Mouse (Mus musculus) intestine, postnatal 0 days (tissue): ENCODE data around the gene Ptrh1. TPM values are rescaled to one million over a fixed set of nuclear protein-coding genes. Genes with fewer than 3 reads are reported as not detected.
A peak's percentile ranks its signal among the peaks of the same experiment; 100 is the strongest.

Source experiments
- ATAC-seq: fragments of 200-750 bp; cut with Nextera tagmentation; 2 replicates; pipeline ENCODE4 v1.8.0; 2017; ENCODE audit warnings: mild to moderate bottlenecking, moderate TSS enrichment, moderate library complexity
- H3K27ac ChIP-seq: fragments of 300-500 bp; sonication (generic); 2 replicates; pipeline ENCODE4 v1.5.1; 2014; ENCODE audit warnings: mild to moderate bottlenecking, low read depth, low read length, moderate library complexity
- H3K27me3 ChIP-seq: fragments of 300-500 bp; sonication (generic); replicated peaks from 2 replicates; pipeline ENCODE4 v1.6.1; 2014; ENCODE audit warnings: low read length, mixed read lengths; ENCODE audit not compliant: control insufficient read depth, insufficient read depth
- H3K36me3 ChIP-seq: fragments of 300-500 bp; sonication (generic); 2 replicates; pipeline ENCODE4 v1.6.1; 2014; ENCODE audit warnings: mild to moderate bottlenecking, moderate library complexity; ENCODE audit not compliant: control insufficient read depth, insufficient read depth
- H3K4me1 ChIP-seq: fragments of 300-500 bp; sonication (generic); replicated peaks from 2 replicates; pipeline ENCODE4 v1.6.1; 2014; ENCODE audit warnings: antibody characterized with exemption, low read length, mixed read lengths; ENCODE audit not compliant: control insufficient read depth, insufficient read depth
- H3K4me2 ChIP-seq: fragments of 300-500 bp; sonication (generic); replicated peaks from 2 replicates; pipeline ENCODE4 v1.6.1; 2014; ENCODE audit warnings: low read depth, mild to moderate bottlenecking, moderate library complexity
- H3K4me3 ChIP-seq: fragments of 300-500 bp; sonication (generic); 2 replicates; pipeline ENCODE4 v1.5.1; 2014; ENCODE audit warnings: low read depth, low read length
- H3K9ac ChIP-seq: fragments of 300-500 bp; sonication (generic); 2 replicates; pipeline ENCODE4 v1.6.1; 2014; ENCODE audit warnings: mild to moderate bottlenecking, low read depth, low read length
- H3K9me3 ChIP-seq: fragments of 300-500 bp; sonication (generic); 2 replicates; pipeline ENCODE4 v1.6.1; 2016; ENCODE audit warnings: mixed run types; ENCODE audit not compliant: control insufficient read depth
- CTCF ChIP-seq: sonication (generic); IDR thresholded peaks from 2 replicates; pipeline ENCODE4 v1.5.1; 2016; ENCODE audit warnings: low read depth, mild to moderate bottlenecking, control low read depth, antibody characterized with exemption, moderate library complexity
- WGBS: fragments of 180-500 bp; shearing (Covaris S2); extraction: QIAGEN DNeasy Blood & Tissue Kit; methylation state at CpG from one replicate; pipeline ENCODE4 v1.1.7; 2014; 5-methylcytosine and 5-hydroxymethylcytosine counted together
- polyA plus RNA-seq: library from polyadenylated mRNA; unstranded; fragments of >200 nt; fragmentation: Nextera tagmentation; extraction: Ambion mirVana; gene quantifications from 2 replicates; pipeline ENCODE4 v1.2.1, GENCODE M21; 2015

Gene Ptrh1
- polyA plus RNA-seq, 1 experiment from 2014 or later = 10.5 TPM

- no peaks in the 10 kb centered on the region for H3K9me3 ChIP-seq
- H3K4me3 ChIP-seq = no peak overlapping the region
- no peak overlapping the region for H3K4me2 ChIP-seq
- no peak overlapping the region for H3K9ac ChIP-seq
- no peak overlapping the region for H3K27ac ChIP-seq
- no peaks in the 10 kb centered on the region for H3K36me3 ChIP-seq
- H3K4me1 ChIP-seq = no peaks in the 10 kb centered on the region
- peak; percentile 11; the same call in 1 of the 2 replicates for ATAC-seq
- TF ChIP-seq CTCF = no peak
- no peaks in the 10 kb centered on the region for H3K27me3 ChIP-seq
- WGBS = 33% methylated on average over 17 of the region's 17 CpGs
Measured at GRCm38 (mm10) chr2:32816946-32817581, 41.5 kb downstream of the Ptrh1 start.

GRCm38 (mm10) chr2:32817589-32817988 lies 42.0 kb downstream of the Ptrh1 start:
- Histone ChIP-seq H3K9me3 (no peaks in the 10 kb centered on the region), H3K4me2 (no peak overlapping the region), H3K36me3 (no peaks in the 10 kb centered on the region), H3K27ac (no peak overlapping the region), H3K4me3 (no peak overlapping the region), H3K4me1 (no peaks in the 10 kb centered on the region), H3K9ac (no peak overlapping the region), H3K27me3 (no peaks in the 10 kb centered on the region)
- 75% methylated on average over 7 of the region's 7 CpGs for WGBS
- no peak for ATAC-seq
- no peak for TF ChIP-seq CTCF

GRCm38 (mm10) chr2:32818208-32818607 lies 42.6 kb downstream of the Ptrh1 start:
- H3K27me3 ChIP-seq = no peaks in the 10 kb centered on the region
- H3K27ac ChIP-seq = no peak overlapping the region
- no peak overlapping the region for H3K4me3 ChIP-seq
- 95% methylated on average over 5 of the region's 5 CpGs for WGBS
- no peaks in the 10 kb centered on the region for H3K4me1 ChIP-seq
- H3K4me2 ChIP-seq = no peak overlapping the region
- no peak for ATAC-seq
- no peaks in the 10 kb centered on the region for H3K9me3 ChIP-seq
- no peaks in the 10 kb centered on the region for H3K36me3 ChIP-seq
- no peak for TF ChIP-seq CTCF
- H3K9ac ChIP-seq = no peak overlapping the region

GRCm38 (mm10) chr2:32821041-32821802 lies 45.6 kb downstream of the Ptrh1 start:
- no peak overlapping the region for H3K4me2 ChIP-seq
- H3K27me3 ChIP-seq = no peaks in the 10 kb centered on the region
- peak; percentile 76 for TF ChIP-seq CTCF
- no peaks in the 10 kb centered on the region for H3K4me1 ChIP-seq
- no peak overlapping the region for H3K27ac ChIP-seq
- no peak for ATAC-seq
- no peak overlapping the region for H3K9ac ChIP-seq
- H3K4me3 ChIP-seq = no peak overlapping the region
- no peaks in the 10 kb centered on the region for H3K36me3 ChIP-seq
- 62% methylated on average over 11 of the region's 11 CpGs for WGBS
- no peaks in the 10 kb centered on the region for H3K9me3 ChIP-seq

GRCm38 (mm10) chr2:32822643-32823042 lies 47.1 kb downstream of the Ptrh1 start:
- H3K9ac ChIP-seq = no peak overlapping the region
- H3K27me3 ChIP-seq = no peaks in the 10 kb centered on the region
- H3K9me3 ChIP-seq = no peaks in the 10 kb centered on the region
- no peaks in the 10 kb centered on the region for H3K4me1 ChIP-seq
- ATAC-seq = no peak
- H3K36me3 ChIP-seq = no peaks in the 10 kb centered on the region
- no peak for TF ChIP-seq CTCF
- no peak overlapping the region for H3K4me3 ChIP-seq
- no peak overlapping the region for H3K4me2 ChIP-seq
- H3K27ac ChIP-seq = no peak overlapping the region
- 82% methylated on average over 6 of the region's 6 CpGs for WGBS

GRCm38 (mm10) chr2:32823153-32823552 lies 47.6 kb downstream of the Ptrh1 start:
- Histone ChIP-seq H3K4me2 (no peak overlapping the region), H3K27me3 (no peaks in the 10 kb centered on the region), H3K27ac (no peak overlapping the region), H3K4me3 (no peak overlapping the region), H3K9ac (no peak overlapping the region), H3K9me3 (no peaks in the 10 kb centered on the region), H3K36me3 (no peaks in the 10 kb centered on the region), H3K4me1 (no peaks in the 10 kb centered on the region)
- ATAC-seq = no peak
- TF ChIP-seq CTCF = no peak
- WGBS = 49% methylated on average over 11 of the region's 11 CpGs
